Mouse (Mus musculus) frontal cortex, postnatal 10 days (tissue): ENCODE measurements at regions not wholly inside any gene's neighbourhood (a gene's known extent, or its start where the extent isn't known, plus 50 kb on each side); places are given as distances from the start of the nearest gene placed in this dataset.

Experiments used
- DNase-seq, 2 experiments: peaks; one replicate each; pipeline ENCODE4 v3.0.0; 2022; ENCODE audit warnings: low spot score in 2 of 2, mixed read lengths in 1 of 2

DNA sequence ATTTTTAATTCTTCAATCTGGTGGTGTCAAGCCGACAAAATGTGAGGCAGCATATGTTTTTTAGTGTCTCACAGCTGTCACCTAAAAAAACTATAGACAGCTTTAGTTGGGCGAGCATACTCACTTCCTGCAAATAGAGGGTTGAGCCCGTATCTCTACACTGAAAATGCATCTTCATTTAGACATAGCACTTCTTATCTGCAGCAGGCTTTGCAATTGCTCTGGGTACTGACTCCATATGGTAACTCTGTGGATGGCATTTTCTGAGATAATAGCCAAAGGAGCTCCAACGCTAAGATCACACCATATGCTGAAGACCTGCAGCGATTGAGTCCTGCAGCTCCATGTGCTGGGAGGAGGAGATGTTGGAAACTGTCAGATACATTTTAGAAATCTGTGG, 49.8 kb upstream of the Grm8 start:
- DNase-seq = peak in 1 of 2 experiments; percentile 26
